Mouse (Mus musculus) ES-Bruce4 (cell line): ENCODE results near the gene Borcs7. TPM values are rescaled to one million over a fixed set of nuclear protein-coding genes. Genes with fewer than 3 reads are reported as not detected.

Experiments
- H3K27ac ChIP-seq: 2 replicates; pipeline ENCODE4 v1.5.1; 2012; ENCODE audit warnings: low read length, inconsistent platforms; ENCODE audit not compliant: insufficient read depth
- H3K27me3 ChIP-seq: 2 replicates; pipeline ENCODE4 v1.6.1; 2012; ENCODE audit warnings: mild to moderate bottlenecking, low read length, inconsistent platforms; ENCODE audit not compliant: control insufficient read depth, poor library complexity, insufficient read depth, severe bottlenecking
- H3K36me3 ChIP-seq: 2 replicates; pipeline ENCODE4 v1.6.1; 2012; ENCODE audit warnings: inconsistent platforms, mild to moderate bottlenecking, low read length, moderate library complexity; ENCODE audit not compliant: control insufficient read depth, poor library complexity, insufficient read depth, severe bottlenecking
- H3K4me1 ChIP-seq: one replicate; pipeline ENCODE4 v1.8.1; 2011; ENCODE audit warnings: low read length; ENCODE audit not compliant: control insufficient read depth, insufficient read depth
- H3K4me3 ChIP-seq: 2 replicates; pipeline ENCODE4 v1.5.1; 2011; ENCODE audit warnings: low read depth, mild to moderate bottlenecking, low read length
- H3K9ac ChIP-seq: 2 replicates; pipeline ENCODE4 v1.6.1; 2012; ENCODE audit warnings: low read depth, mild to moderate bottlenecking, inconsistent platforms; ENCODE audit not compliant: poor library complexity, severe bottlenecking
- H3K9me3 ChIP-seq: replicated peaks from 2 replicates; pipeline ENCODE4 v1.6.1; 2012; ENCODE audit warnings: mild to moderate bottlenecking, low read length, inconsistent platforms; ENCODE audit not compliant: control insufficient read depth, poor library complexity, insufficient read depth, severe bottlenecking
- CTCF ChIP-seq: IDR thresholded peaks from one replicate; pipeline ENCODE4 v1.8.1; 2011; ENCODE audit warnings: low read depth, low read length
- EP300 ChIP-seq: IDR thresholded peaks from 2 replicates; pipeline ENCODE4 v1.6.1; 2011; ENCODE audit warnings: low read depth, low read length; ENCODE audit not compliant: insufficient read depth
- POLR2A ChIP-seq: IDR thresholded peaks from one replicate; pipeline ENCODE4 v1.8.1; 2011; ENCODE audit warnings: low read length; ENCODE audit not compliant: insufficient read depth
- polyA plus RNA-seq: library from polyadenylated mRNA; stranded (reverse); fragments of >200 nt; gene quantifications from 2 replicates; pipeline ENCODE4 v1.2.4, GENCODE M21; 2011; ENCODE audit warnings: low read depth; ENCODE audit not compliant: missing spikeins, insufficient read depth, insufficient read length

Borcs7 gene
- polyA plus RNA-seq, 1 experiment: 2.5 TPM

GRCm38 (mm10) chr19:46752235-46752634, 62.5 kb downstream of the Borcs7 start:
- Histone ChIP-seq H3K36me3 (no peaks in the 10 kb centered on the region), H3K9ac (no peak overlapping the region), H3K9me3 (no peaks in the 10 kb centered on the region), H3K27me3 (no peaks in the 10 kb centered on the region), H3K27ac (no peak overlapping the region), H3K4me1 (no peaks in the 10 kb centered on the region), H3K4me3 (no peak overlapping the region)
- TF ChIP-seq POLR2A: no peak
- TF ChIP-seq CTCF: no peak
- TF ChIP-seq EP300: no peak

Other genes starting within 250 kb of the Borcs7 start
- gene Trim8, start 188.2 kb upstream of the Borcs7 start, polyA plus RNA-seq: 14.2 and 16.3 TPM in 2 replicates
- 91.4 and 95.8 TPM in 2 replicates for gene Arl3, start 116.7 kb upstream of the Borcs7 start, polyA plus RNA-seq
- 6.0 and 7.3 TPM in 2 replicates for gene Sfxn2, start 116.5 kb upstream of the Borcs7 start, polyA plus RNA-seq
- 24.5 and 25.5 TPM in 2 replicates for gene Wbp1l, start 90.8 kb upstream of the Borcs7 start, polyA plus RNA-seq
- not detected in 2 replicates for gene Cyp17a1, start 16.7 kb upstream of the Borcs7 start, polyA plus RNA-seq
- gene As3mt, start 17.6 kb downstream of the Borcs7 start, polyA plus RNA-seq: 2.6 and 2.9 TPM in 2 replicates
- 12.1 and 14.8 TPM in 2 replicates for gene Cnnm2, start 71.7 kb downstream of the Borcs7 start, polyA plus RNA-seq